Mouse (Mus musculus) ES-E14 (cell line): ENCODE measurements at regions not wholly inside any gene's neighbourhood (a gene's known extent, or its start where the extent isn't known, plus 50 kb on each side); places are given as distances from the start of the nearest gene placed in this dataset.

Experiments
- DNase-seq: peaks from one replicate; pipeline ENCODE4 v3.0.0-alpha.2; 2013; ENCODE audit warnings: low read depth, low spot score
- H3K27ac ChIP-seq: 2 replicates; pipeline ENCODE4 v1.5.1; 2012; ENCODE audit warnings: low read depth, mild to moderate bottlenecking, low read length, moderate library complexity, mixed read lengths; ENCODE audit not compliant: poor library complexity, insufficient read depth, severe bottlenecking
- H3K36me3 ChIP-seq: 2 replicates; pipeline ENCODE4 v1.6.1; 2012; ENCODE audit warnings: mild to moderate bottlenecking, low read length, moderate library complexity, mixed read lengths; ENCODE audit not compliant: control insufficient read depth, poor library complexity, insufficient read depth, severe bottlenecking
- H3K4me1 ChIP-seq, 2 experiments: fragments of 150-350 bp in 1 of 2; sonication (generic) in 1 of 2; 2 replicates each; pipeline ENCODE4 v1.6.1; 2012; ENCODE audit warnings: low read length in 2 of 2, mild to moderate bottlenecking in 1 of 2, mixed read lengths in 1 of 2; ENCODE audit not compliant: control insufficient read depth in 2 of 2, insufficient read depth in 2 of 2, poor library complexity in 1 of 2
- H3K4me3 ChIP-seq, 2 experiments: fragments of 150-350 bp in 1 of 2; sonication (generic) in 1 of 2; 2 replicates each; pipeline ENCODE4 v1.5.1; 2012; ENCODE audit warnings: low read length in 2 of 2, low read depth in 1 of 2, mild to moderate bottlenecking in 1 of 2, mixed read lengths in 1 of 2; ENCODE audit not compliant: insufficient read depth in 1 of 2, poor library complexity in 1 of 2, severe bottlenecking in 1 of 2
- H3K9ac ChIP-seq: 2 replicates; pipeline ENCODE4 v1.6.1; 2012; ENCODE audit warnings: low read depth, mild to moderate bottlenecking, low read length, mixed read lengths; ENCODE audit not compliant: poor library complexity, insufficient read depth, severe bottlenecking
- H3K9me3 ChIP-seq: fragments of 150-350 bp; sonication (generic); 2 replicates; pipeline ENCODE4 v1.6.1; 2012; ENCODE audit warnings: low read depth, mild to moderate bottlenecking, low read length; ENCODE audit not compliant: control insufficient read depth, insufficient read depth
- CHD2 ChIP-seq: IDR thresholded peaks from 2 replicates; pipeline ENCODE4 v1.6.1; 2014; ENCODE audit warnings: mild to moderate bottlenecking, low read depth, low read length, inconsistent platforms
- HCFC1 ChIP-seq: IDR thresholded peaks from 2 replicates; pipeline ENCODE4 v1.6.1; 2012; ENCODE audit warnings: low read length, inconsistent platforms, borderline replicate concordance; ENCODE audit not compliant: insufficient read depth
- MAFK ChIP-seq: IDR thresholded peaks from 2 replicates; pipeline ENCODE4 v1.6.1; 2014; ENCODE audit warnings: mild to moderate bottlenecking, low read depth, low read length, inconsistent platforms; ENCODE audit not compliant: insufficient read depth
- ZC3H11A ChIP-seq: IDR thresholded peaks from 2 replicates; pipeline ENCODE4 v1.6.1; 2012; ENCODE audit warnings: low read depth, mild to moderate bottlenecking, inconsistent platforms, low read length, borderline replicate concordance
- ZNF384 ChIP-seq: IDR thresholded peaks from 2 replicates; pipeline ENCODE4 v1.6.1; 2012; ENCODE audit warnings: low read depth, low read length, inconsistent platforms
- in situ Hi-C, 2 experiments: fragments of 600-800 bp; cut with MboI; formaldehyde crosslinking; loops; one replicate each; pipeline ENCODE4 v1.15.1; 2025; ENCODE audit warnings: low sequenced_read_pairs in 2 of 2, inconsistent platforms in 1 of 2; ENCODE audit not compliant: unreplicated experiment in 2 of 2

DNA sequence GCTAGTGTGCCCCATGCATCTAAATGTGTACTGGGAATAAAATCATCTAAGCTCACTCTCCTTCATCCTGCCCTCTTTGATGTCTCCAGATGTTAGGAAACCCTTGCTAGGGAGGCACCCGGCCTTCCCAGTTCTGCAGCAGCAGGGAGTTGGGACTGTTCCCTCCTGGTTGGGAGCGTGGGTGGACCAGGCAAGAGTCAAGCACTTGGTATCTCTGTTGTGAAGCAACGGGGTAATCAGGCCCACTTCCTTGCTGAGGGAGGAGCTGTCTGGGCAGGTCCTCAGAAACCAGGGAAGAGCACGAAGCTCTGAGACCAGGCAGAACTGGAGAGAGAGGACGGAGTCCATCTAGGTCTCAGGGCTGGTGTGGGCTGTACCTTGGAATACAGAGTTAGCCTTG, 117.9 kb downstream of the Asb7 start:
- H3K4me1 ChIP-seq = no peaks in the 10 kb centered on the region
- no peak overlapping the region for H3K9ac ChIP-seq
- H3K9me3 ChIP-seq = no peaks in the 10 kb centered on the region
- H3K36me3 ChIP-seq = no peaks in the 10 kb centered on the region
- in situ Hi-C loops = no loop called here
- H3K27ac ChIP-seq = no peak overlapping the region
- DNase-seq = no peak
- no peak overlapping the region for H3K4me3 ChIP-seq
- TF ChIP-seq ZC3H11A (no peak), HCFC1 (no peak), MAFK (no peak), ZNF384 (no peak), CHD2 (no peak)

DNA sequence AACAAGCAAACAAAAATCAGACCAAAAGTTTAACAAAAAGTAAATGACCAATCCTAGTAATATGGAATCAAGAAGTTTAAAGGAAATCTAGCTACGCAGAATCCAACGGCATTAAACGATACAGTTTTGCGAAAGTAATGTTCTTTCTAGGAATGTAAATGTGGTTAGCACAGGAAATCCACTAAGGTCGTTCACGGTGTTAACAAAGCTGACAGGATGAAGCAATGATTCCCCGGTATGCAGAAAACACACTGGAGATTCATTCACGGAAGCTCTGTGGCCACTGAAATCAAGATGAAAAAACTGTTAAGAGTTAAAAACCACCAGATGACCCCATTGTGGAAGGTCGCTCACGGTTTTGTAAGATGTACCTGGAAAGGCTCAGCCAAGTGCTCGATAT, 120.4 kb upstream of the Aldh1a3 start:
- Histone ChIP-seq H3K4me3 (no peak overlapping the region), H3K36me3 (no peaks in the 10 kb centered on the region), H3K9me3 (no peaks in the 10 kb centered on the region), H3K27ac (no peak overlapping the region), H3K4me1 (no peaks in the 10 kb centered on the region), H3K9ac (no peak overlapping the region)
- TF ChIP-seq MAFK = no peak
- no peak for TF ChIP-seq ZNF384
- no peak for TF ChIP-seq ZC3H11A
- TF ChIP-seq CHD2 = no peak
- TF ChIP-seq HCFC1 = no peak
- DNase-seq = no peak
- in situ Hi-C loops = no loop called here

DNA sequence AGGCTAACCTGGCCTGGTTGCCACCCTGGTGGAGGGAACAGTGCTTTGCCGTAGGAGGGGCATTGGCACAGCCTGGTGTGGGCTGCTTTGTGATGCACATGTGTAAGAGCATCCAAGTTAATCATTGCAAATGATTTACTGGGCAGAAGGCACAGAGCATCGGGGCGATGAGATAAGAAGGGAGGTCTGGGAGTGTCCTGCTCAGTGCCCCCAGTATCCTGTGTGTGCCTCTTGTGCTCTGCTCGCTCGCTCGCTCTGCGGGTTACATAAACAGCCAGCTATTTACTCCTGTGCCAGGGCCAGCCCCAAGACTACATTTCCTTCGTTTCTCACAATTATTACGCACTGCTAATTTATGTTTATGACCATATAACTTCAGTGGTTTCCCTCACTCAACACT, 117.9 kb upstream of the Aldh1a3 start:
- TF ChIP-seq HCFC1 = no peak
- no peak for TF ChIP-seq CHD2
- TF ChIP-seq MAFK = no peak
- no peak overlapping the region for H3K9ac ChIP-seq
- H3K27ac ChIP-seq = no peak overlapping the region
- no peaks in the 10 kb centered on the region for H3K36me3 ChIP-seq
- no peak overlapping the region for H3K4me3 ChIP-seq
- no peaks in the 10 kb centered on the region for H3K9me3 ChIP-seq
- no peaks in the 10 kb centered on the region for H3K4me1 ChIP-seq
- DNase-seq = no peak
- in situ Hi-C loops = no loop called here

DNA sequence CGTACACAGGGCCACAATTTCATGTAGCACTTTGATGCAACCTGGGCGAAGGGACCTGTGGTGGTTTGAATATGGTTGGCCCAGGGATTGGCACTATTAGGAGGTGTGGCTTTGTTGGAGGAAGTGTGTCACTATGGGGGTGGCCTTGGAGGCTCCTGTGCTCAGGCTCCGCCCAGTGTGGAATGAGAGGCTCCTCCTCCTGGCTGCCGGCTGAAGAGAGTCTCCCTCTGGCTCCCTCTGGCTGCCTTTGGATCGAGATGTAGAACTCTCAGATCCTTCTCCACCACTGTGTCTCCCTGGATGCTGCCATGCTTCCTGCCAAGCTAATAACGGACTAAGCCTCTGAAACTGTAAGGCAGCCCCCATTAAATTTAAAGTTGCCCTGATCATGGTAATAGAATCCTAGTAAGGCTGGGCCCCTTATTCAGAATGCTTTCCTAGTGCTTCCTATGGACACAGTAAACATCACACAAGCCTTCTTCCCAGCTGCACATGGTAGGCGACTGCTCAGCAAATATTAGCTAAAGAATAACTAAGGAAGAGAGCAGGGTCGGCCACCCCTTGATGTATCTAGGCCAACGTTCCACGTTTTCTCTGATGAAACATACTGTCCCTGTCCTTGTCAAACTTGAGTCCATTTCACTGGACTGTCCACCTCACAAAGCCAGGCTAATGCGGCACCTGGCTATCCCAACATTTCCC, 117.2 kb upstream of the Aldh1a3 start:
- no peak for TF ChIP-seq ZC3H11A
- TF ChIP-seq HCFC1 = no peak
- no peaks in the 10 kb centered on the region for H3K4me1 ChIP-seq
- H3K4me3 ChIP-seq = no peak overlapping the region
- H3K36me3 ChIP-seq = no peaks in the 10 kb centered on the region
- in situ Hi-C loops = no loop called here
- DNase-seq = peak; percentile 44
- H3K27ac ChIP-seq = no peak overlapping the region
- no peak overlapping the region for H3K9ac ChIP-seq
- no peaks in the 10 kb centered on the region for H3K9me3 ChIP-seq

DNA sequence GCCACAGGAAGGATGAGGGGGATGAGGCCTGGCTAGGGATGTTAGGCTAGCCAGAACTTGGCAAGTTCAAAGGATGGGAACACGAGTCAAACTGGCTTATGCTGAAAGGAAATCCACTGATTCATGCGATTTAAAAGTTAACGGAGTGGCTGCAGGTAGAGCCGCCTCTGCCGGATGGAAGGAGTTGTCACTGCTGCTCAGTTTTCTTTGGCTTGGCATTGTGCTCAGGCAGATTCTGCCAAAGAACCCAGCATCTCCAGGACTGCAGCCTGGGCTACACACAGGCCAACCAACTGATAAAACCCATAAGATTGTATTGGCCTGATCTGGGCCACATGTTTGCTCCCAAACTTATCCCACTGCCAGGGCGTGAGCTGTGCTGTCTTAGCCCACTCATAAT, 105.3 kb upstream of the Aldh1a3 start:
- Histone ChIP-seq H3K9me3 (no peaks in the 10 kb centered on the region), H3K9ac (no peak overlapping the region), H3K27ac (no peak overlapping the region), H3K4me1 (no peaks in the 10 kb centered on the region), H3K4me3 (no peak overlapping the region), H3K36me3 (no peaks in the 10 kb centered on the region)
- in situ Hi-C loops = no loop called here
- DNase-seq = no peak
- TF ChIP-seq CHD2 = no peak
- TF ChIP-seq ZC3H11A = no peak
- no peak for TF ChIP-seq MAFK
- no peak for TF ChIP-seq HCFC1
- no peak for TF ChIP-seq ZNF384
